Mouse (Mus musculus) retina, postnatal 1 day (tissue): Measurements from ENCODE around the gene Dmrt3.

Experiments used
- DNase-seq: peaks from one replicate; pipeline ENCODE4 v3.0.0-alpha.2; 2012

Gene Dmrt3

GRCm38 (mm10) chr19:25622291-25623251 lies 12.5 kb downstream of the Dmrt3 start:
- peak; percentile 82 for DNase-seq

GRCm38 (mm10) chr19:25628490-25628889 lies 18.4 kb downstream of the Dmrt3 start:
- DNase-seq = peak; percentile 84

DNA sequence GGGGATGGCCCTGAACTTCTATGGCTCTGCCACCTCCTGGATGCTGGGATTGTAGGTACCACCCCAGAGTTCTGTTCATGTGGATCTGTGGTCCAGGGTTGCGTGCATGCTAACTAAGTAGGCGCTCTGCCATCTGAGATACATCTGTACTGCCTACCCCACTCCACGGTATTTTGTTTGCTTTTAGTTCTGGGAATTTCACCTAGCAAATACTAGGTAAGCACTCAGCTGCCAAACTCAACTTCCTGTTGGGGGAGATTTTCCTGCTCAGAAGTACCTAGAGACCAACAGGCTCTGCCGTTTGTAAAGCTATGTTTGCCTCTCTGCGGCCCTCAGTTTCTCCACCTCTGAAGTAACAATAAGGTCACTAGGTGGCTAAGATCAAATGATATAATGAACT lies 25.0 kb downstream of the Dmrt3 start:
- no peak for DNase-seq

- DNase-seq = peak; percentile 80
These were observed 25.6 kb downstream of the Dmrt3 start for GRCm38 (mm10) chr19:25635622-25636244.

DNA sequence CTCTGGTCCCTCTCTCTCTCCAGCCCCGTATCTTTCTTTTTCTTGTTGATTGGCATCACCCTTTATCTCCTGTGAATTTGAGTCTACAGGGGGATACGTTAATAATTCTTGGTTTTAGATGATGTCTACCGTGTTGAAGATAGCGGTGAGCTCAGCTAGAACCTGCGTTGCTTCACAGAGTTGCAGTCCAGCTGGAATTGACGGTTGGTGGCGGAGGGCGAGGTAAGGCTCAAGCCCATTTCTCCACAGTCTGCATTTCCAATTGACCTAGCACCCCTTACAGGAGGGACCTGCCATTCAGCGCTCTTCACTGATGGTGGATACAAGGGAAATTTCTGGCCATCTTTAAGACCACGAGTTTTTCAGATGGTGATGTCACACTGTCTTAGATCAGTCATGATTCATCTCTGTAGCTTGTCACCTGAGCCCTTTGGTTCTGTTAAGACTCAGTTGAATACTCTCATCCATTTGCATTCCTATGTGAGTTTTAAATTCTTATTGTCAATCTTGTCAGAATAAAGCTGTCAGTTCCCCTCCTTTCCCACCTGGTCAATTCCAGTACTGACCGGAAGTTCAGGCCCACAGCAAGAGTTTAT lies 28.8 kb downstream of the Dmrt3 start:
- DNase-seq = no peak

GRCm38 (mm10) chr19:25641786-25642185 lies 31.7 kb downstream of the Dmrt3 start:
- DNase-seq = no peak

DNA sequence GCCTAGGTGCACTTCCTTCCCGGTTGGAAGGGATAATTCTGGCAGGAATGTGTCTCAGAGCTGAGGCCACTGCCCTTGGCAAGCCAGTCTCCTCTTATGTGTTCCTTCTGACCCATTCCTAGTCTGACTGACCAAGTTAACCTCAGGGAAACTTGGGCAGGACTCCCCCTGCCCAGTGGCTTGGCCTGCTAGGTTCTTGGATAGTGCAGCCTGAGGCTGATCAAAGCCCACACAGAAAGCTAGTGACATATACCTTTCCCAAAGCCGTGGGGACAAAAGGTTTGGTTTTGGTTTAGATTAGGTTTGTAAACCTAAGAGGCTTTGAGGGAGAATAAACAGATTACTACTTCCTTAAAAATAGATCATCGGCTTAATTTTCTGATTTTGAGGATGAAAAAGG lies 37.0 kb downstream of the Dmrt3 start:
- DNase-seq = no peak

GRCm38 (mm10) chr19:25648701-25649100 lies 38.6 kb downstream of the Dmrt3 start:
- DNase-seq = no peak

DNA sequence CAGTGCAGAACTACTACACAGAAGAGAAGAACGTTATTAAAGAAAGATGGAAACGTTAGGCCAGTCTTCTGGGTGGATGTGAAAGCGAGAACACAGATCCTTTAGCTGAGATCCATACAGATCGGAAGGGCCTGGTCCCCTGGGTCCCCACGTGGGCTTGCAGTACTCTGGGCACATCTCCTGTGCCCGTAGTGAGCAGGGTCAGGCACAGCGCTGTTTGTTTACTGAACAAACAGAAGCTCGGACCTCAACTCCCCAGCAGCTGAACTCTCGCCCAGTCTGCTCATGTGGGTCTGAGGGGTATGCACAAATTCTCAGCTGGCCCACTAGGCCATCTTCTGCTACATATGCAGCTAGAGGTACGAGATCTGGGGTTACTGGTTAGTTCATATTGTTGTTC lies 40.4 kb downstream of the Dmrt3 start:
- no peak for DNase-seq

DNA sequence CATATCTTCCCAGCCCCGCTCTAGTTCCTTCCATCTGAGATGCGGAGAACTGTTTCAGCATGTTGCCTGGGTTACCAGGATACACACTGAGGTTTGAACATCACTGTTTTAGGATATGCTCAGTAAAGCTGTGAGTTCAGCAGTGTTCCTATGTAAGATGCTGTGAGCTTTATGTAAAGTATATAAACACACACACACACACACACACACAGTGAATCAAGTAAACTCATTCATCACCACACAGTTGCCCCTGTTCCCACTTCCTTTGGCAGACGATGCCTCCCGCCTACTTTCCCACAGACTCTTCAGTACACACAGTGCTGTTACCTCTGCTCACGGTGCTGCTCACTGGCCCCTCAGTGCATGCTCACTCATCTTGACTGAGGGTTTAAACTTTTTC lies 42.5 kb downstream of the Dmrt3 start:
- DNase-seq = no peak

GRCm38 (mm10) chr19:25654034-25654749 lies 44.1 kb downstream of the Dmrt3 start:
- no peak for DNase-seq

- no peak for DNase-seq
These were observed 55.6 kb downstream of the Dmrt3 start for GRCm38 (mm10) chr19:25665486-25666339.

DNA sequence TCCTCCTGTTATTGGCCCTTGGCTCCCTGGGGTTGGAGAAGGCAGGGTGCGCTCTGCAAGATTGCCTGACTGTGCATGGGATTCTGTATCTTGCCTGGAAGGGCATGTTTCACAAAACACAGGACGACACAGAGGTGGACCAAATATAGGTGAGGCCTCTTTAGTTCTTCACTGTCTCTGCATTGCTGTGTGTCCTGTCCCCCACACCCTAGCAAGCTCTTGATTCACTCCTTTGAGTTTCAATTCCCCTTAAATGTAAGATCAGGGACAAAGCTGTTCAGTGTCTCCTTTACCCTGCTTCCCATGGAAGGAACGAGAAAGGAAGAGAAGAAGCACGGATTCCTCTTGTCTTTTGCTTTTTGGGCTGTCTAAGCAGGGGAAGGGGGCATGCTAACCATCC lies 57.7 kb downstream of the Dmrt3 start:
- DNase-seq = no peak

DNA sequence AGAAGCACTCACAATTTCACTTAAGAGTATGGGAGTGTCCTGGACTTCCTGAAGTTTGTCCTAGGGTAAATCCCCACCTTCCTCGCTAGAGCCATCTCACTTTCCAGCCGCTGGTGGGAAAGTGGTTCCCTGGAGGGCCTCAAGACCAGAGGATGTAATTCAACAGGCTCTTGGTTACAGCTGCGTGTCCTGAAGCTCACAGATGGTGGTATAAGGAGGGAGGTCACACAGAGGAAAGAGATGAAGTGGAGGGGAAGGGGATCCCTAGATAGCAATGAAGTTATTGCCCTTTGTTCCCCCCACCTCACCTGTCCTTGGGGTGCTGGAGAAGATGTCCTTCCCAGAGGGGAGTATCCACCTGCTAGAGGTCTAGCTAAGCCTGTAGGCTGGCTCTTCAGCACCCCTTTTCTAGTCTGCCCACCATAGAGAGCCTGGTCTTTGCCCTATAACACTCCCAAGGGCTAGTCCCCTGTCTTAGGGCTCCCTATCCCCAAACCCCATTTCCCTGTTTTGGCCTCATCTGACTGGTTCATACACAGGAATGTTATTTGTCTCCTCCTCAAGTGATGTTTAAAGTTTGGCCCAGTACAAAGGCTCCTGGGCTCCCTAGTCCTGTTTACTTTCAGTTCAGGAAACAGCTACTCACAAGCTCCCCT lies 59.6 kb downstream of the Dmrt3 start:
- no peak for DNase-seq

- DNase-seq = peak; percentile 30
These were observed 60.6 kb downstream of the Dmrt3 start for GRCm38 (mm10) chr19:25670571-25671285.

DNA sequence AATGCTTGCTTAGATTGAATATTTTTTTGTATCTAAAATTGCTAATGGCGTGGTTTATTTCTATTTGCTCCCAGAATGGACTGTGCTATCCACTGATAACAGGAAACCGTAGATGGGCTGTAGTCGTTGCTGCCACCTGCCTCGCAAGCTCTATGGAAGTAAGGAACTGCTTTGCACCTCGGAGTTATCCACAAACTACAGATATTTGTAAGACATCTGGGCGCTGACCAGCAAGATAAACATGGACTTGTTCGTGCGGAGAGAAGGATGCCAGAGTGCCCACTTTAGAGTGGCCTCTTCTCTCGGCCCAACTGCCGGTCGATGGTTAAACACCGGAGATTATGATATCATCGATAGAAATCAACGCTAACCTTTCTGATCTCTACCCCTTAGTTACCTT lies 61.6 kb downstream of the Dmrt3 start:
- DNase-seq = no peak

GRCm38 (mm10) chr19:25672101-25672950 lies 62.2 kb downstream of the Dmrt3 start, which contains the start of gene Dmrt2:
Gene Dmrt2, plus strand, starts transcription at chr19:25672411.
- DNase-seq = peak; percentile 95
